Mouse (Mus musculus) lung, postnatal 0 days (tissue): ENCODE measurements around the gene Pcnp.

Experiments
- CTCF ChIP-seq: IDR thresholded peaks from 2 replicates; pipeline ENCODE4 v1.5.1; 2016; ENCODE audit warnings: antibody characterized with exemption, mild to moderate bottlenecking
- EP300 ChIP-seq: IDR thresholded peaks from 2 replicates; pipeline ENCODE4 v1.6.1; 2016; ENCODE audit warnings: antibody characterized with exemption, mild to moderate bottlenecking, control low read depth

DNA sequence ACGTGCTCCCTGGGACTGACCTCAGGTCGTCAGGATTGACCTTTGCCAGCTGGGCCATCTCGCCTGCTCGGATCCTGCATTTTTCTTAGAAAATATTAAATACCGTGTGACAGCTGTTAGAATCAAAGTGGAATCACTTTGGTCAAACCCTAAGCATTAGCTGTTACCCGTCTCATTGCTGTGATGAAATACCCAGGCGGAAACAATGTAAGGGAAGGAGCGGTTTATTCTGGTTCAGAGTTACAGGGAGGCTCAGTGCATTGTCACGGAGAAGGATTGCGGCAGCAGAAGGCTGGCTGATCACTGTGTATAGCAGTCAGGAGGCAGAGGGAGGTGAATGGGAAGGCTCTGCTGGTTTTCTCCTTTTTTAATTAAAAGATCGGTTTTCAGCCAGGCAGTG, 33.4 kb upstream of the Pcnp start:
- no peak for TF ChIP-seq CTCF
- no peak for TF ChIP-seq EP300
